Mouse (Mus musculus) kidney, postnatal 25 days (tissue): ENCODE measurements around the gene Socs2.

Experiments used
- DNase-seq, 2 experiments: peaks; one replicate each; pipeline ENCODE4 v3.0.0; 2021; ENCODE audit warnings: mixed read lengths in 2 of 2

Gene Socs2

DNA sequence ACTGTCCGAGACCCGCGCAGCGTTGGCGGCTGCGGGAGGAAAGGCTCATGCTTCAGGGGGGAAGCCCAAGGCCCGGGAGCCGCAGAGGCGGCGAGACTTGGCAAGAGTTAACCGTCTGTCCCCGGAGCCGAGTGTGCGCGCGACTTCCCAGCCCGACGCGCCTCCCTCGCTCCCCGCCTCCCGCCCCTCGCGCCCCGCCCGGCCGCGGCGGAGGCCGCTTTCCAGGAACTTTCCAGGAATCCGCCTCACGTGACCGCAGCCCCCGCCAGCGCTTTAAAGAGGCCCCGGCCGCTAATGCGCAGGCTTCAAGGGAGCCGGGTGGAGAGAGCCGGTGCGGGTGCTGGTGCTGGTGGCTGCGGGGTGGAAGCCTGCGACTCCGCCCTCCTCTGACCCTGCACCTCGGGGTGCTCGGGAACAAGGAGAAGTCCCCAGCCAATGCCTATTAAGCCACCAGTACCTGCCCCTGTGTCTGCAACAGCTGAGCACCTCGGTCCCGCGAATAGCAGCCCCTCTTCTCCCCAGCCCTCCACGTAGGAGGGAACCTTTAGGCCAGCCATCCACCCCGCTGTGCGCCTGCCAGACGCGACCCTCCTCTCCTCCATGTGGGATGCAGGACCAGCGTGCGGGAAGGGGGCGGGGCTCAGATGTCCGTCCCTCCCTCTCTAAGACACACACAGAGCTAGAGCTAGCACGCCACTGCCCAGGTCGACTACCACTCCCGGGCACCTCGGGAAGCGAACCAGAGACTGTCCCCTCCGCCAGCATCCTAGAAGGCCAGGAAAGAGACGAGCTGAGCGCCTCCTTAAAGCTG is at the start of gene Socs2:
TSS of gene Socs2 (minus strand) at position 496 of the 811 bp plus-strand sequence.
- DNase-seq, result peak; percentile 94 to 95

DNA sequence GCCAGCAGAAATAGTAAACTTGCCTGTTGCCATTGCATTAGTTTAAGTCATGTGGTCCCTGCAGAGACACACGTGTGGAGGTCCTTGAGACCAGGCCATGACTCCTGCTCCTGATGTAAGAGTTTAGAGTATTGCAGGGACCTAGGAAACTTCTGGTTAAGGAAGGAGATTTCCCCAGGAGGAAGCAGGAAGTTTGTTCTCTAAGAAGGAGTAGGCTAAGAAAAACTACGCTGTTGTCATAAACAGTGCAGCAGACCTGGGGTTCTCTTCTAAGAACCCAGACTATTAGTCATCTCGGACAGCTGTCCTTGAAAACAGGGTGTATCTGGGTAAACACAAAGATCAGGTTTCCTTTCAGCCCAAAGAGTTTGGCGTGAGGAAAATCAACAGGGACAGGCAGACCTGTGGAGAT is 48.5 kb upstream of the Socs2 start:
- DNase-seq, result no peak

- DNase-seq, result no peak
Measured at GRCm38 (mm10) chr10:95464527-95464926, 47.5 kb upstream of the Socs2 start.

GRCm38 (mm10) chr10:95462231-95462630 is 45.3 kb upstream of the Socs2 start:
- no peak for DNase-seq

- no peak for DNase-seq
Measured at GRCm38 (mm10) chr10:95461053-95461553, 44.1 kb upstream of the Socs2 start.

DNA sequence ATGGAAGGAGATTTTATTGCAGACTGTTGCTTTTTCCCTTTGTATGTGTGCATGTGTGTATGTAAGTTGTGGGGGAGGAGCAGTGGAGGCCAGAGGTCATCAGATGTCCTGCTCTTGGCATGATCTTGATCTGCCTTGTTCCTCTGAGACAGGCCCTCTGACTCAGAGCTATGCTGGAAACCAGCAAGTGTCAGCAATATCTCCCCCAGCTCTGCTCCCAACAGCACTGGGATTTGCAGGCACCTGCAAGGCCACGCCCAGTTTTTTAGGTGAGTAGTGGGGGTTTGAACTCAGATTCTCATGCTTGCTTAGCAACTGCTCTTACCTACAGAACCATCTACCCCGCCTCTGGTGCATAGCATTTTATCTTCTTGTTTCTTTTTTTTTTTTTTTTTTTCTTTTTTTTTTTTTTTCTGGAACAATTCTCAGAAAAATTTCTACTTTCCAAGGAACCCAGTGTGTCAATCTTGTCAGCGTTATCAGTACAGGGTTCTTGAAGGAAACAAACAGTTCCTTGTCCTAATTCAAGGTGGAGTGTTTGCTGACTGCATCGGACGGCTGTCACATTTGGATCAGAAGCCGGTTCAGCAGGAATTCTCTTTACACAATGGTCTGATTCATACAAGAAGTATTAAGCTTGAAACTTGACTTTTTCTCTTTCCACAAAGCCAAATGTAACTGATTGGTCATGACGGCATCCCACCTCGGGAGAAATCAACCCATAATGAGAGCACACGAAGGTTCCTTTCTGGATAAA is 41.2 kb upstream of the Socs2 start:
- no peak for DNase-seq

- DNase-seq, result no peak
Measured at GRCm38 (mm10) chr10:95457367-95458049, 40.5 kb upstream of the Socs2 start.

DNA sequence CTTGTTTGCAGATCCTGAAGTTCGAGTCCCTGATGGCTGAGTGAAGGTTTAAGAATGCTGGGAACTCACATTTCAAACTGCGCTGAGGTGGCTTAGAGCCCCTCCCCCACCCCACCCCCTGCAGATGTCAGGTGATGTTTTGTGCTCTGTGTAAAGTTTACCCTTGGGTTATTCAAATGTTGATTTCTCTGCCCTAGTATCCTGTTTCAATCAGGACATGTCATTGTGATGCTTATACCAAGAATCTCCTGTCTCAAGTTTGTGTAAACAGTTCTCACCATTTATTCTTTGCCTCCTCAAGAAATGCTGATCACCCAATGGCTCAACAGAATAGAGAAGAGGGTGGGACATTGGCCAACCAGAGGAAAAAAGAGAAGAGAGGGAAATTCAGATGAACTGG is 39.1 kb upstream of the Socs2 start:
- DNase-seq, result no peak

DNA sequence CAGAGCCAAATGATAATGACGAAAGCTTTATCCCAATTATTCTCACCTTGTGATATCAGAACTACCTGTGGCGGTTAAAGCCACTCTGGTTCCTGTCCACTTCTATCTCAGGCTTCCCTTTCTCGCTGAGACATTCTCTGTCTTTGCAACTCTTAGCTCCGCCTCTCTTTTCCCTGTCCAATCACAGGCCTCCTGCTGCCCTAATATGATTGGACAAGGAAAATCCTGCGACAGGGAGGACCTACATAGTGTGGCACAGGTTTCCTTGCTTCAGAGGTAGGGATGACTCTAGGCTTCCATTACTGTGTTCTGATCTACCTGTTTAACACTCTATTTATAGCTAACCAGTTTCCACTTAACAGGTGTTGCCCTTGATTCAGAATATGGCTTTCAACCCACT is 36.3 kb upstream of the Socs2 start:
- no peak for DNase-seq

DNA sequence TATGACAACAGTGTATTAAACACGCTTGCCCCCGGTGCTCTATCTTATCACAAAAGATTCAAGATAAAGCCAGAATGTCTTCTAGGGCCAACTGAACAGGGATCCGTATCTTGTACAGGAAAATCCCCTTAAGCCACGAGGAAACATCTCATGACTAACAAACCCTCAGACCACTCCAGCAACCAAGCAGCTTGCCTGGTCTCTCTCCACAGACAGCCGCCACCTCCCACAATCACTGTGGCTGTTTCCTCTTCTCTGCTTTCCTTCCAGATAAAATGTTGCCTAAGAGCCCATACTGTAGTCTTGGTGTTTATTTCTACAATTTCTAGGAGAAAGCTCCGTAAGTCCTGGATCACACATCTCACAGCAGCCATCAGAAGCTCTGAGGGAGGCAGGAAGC is 32.1 kb upstream of the Socs2 start:
- DNase-seq, result no peak

DNA sequence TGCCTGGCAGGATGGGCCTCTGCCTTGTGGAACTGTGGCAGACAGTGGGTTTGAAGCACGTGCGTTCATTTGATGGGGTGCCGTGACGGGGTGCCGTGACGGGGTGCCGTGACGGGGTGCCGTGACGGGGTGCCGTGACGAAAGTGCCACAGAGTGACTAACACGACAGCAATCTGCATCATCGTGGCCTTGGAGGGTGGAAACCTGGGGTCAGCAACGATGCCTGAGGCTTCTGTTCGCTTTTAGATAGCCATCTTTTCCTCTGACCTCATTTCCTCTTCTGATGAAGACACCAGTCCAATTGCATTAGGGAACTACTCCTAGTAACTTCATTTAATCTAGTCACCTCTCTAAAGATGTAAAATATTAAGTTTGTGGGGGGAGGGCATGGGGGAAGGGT is 31.0 kb upstream of the Socs2 start:
- no peak for DNase-seq

GRCm38 (mm10) chr10:95445104-95446056 is 28.4 kb upstream of the Socs2 start:
- peak; percentile 44 to 46 for DNase-seq

DNA sequence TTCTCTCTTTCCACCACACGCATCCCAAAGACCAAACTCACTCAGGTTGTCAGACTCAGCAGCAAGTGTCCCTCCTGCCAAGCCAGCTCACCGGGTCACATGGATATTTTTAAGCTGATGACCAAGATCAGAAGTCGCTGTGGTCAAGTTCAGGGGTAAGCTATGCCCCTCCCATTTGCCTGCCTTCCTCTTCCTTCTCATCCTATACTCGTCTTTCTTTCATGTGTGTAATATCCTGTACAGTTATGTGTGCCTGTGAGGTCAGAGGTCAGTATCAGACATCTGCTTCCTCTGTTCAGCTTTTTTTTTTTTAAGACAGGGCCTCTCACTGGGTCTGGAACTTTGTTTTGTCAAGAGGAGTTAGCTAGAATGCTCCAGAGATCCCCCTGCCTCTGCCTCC is 25.4 kb upstream of the Socs2 start:
- DNase-seq, result no peak

DNA sequence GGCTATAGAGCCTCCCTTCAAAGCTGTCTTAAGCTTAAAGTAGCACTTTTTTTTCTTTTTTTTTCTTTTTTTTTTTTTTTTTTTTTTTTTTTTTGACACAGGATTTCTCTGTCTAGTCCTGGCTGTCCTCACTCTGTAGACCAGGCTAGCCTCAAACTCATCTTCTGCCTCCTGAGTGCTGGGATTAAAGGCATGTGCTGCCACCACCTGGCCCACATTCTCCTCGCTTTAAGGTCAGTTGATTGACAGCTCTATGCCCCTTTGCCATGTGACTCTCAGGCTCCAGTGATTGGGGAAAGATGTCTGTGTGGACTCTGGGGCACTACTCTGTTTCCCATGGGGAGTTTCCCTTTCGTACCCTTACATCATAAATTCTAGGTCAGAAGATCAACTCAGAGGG is 23.6 kb upstream of the Socs2 start:
- DNase-seq, result peak in 1 of 2 experiments; percentile 15

DNA sequence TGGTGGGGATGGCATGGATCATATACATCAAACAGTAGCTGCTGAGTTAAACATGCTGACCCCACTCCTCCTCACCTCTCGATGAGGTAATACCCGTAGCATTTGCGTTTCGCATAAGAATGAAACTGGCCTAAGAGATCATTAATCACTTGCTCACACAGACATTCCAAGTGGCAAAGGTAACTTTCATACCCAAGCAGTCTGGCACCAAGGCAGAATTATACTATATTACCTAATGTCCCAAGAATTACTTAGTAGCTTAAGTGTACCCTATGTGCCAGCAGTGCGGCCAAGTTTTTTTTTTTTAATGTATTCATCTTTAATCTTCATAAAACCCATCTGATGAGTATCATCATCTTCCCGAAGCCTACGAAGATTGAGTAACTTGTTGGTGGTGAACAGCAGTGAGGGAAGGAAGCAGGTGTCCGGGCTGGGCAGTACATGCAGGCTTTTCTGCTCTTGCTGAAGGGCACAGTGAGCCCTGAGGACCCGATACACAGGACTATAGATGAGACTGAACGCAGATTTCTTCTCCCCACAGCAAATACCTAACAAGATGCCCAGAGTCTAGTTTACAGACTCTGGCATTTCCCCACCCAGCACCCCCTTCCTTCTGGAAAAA is 22.8 kb upstream of the Socs2 start:
- no peak for DNase-seq

- no peak for DNase-seq
Measured at GRCm38 (mm10) chr10:95438941-95439340, 22.0 kb upstream of the Socs2 start.

- DNase-seq, result no peak
Measured at GRCm38 (mm10) chr10:95430271-95430670, 13.3 kb upstream of the Socs2 start.

DNA sequence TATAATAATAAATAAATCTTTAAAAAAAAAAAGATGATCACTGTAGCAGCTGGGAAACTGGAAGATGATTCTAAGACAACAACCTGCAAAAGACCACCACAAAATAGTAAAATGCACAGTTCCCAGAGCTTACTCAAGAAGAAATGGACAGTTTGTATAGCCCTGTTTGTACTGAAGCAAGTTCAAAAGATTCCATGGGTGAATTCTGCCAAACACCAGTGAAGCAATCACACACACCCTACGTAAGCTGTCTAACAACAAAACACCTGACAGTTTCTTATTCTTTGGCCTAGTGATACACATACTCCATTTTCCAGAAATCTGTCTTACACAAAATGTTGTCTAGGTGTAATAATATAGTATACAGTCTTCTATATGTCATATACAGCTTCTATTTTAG is 12.1 kb upstream of the Socs2 start:
- DNase-seq, result no peak

- no peak for DNase-seq
Measured at GRCm38 (mm10) chr10:95426207-95427115, 9.5 kb upstream of the Socs2 start.

DNA sequence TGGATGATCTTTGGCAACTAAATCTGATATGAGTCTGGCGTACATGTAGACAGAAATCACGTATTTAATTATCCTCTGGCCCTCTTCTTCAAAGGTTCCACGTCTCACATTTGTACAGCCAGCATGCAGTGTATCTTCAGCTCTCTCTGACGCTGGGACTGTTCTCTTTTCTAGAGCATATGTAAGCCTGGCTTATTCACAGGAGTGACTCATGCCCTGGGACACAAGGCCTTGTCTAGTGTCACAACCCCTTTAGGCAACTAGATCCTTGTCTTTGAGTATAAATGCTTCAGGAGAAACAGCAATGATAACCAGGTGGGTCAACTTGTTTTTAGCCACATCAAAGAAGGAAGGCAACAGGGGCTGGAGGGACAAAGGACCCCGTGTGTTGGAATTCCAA is 5.7 kb upstream of the Socs2 start:
- DNase-seq, result no peak

DNA sequence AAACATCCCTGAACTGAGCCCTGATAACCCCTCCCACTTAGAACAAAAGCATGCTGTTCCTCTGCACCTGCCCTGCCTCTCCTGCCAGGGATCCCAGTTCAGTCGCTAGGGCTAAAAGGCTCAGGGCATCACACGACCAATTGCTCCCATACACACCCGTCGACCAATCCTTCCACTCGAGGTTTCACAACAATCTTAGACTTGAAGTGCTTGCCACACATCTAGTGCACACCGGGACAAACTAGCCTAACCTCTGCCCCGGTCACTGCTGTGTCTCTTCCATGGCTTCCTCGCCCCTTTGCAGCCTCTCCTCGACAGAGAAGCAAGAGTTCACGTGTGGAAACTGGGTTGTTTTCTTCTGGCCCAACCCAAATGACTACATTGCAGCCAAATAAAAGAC is 3.3 kb upstream of the Socs2 start:
- no peak for DNase-seq
